Mouse (Mus musculus): ENCODE measurements around the gene Ppp1r15b.

Gene Ppp1r15b

DNA sequence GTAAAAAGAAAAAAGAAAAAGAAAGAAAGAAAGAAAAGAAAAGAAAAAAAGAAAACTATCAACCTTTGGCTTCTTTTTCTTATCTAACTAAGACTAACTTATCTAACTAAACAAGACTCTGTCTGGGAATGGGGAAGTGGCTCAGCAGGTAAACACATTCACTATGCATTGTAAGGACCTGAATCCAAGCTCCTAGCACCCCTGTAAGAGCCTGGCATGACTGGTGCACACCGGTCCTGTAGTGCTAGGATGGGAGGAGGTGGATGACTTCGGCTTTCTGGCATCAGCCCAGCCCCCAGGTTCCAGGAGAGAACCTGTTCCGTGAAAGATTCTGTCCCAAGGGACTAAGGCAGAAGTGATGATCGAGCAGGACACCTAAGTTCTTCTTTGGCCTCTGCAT lies 30.6 kb downstream of the Ppp1r15b start:
- no peak for DNase-seq (ENCODE audit: low read depth, low spot score)

DNA sequence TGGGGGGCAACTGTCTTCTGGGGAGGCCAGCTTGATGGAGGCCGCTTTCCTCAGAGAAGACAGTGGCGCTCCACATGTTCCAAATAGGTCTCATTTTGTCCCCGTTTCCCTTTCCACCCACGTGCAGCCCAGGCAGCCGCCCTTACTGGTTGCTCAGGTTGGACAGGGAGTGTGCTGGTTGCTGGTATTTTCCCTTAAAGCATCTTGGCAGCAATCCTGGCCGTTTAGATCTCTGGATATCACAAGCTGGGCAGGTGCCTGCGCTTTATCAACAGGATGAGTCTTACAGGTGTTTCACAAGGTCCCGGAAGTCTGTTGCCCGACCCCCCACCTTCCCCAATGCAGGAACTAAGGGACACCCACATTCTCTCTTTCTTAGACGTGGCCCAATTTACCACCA lies 31.1 kb downstream of the Ppp1r15b start:
- DNase-seq (ENCODE audit: low read depth, low spot score): no peak

DNA sequence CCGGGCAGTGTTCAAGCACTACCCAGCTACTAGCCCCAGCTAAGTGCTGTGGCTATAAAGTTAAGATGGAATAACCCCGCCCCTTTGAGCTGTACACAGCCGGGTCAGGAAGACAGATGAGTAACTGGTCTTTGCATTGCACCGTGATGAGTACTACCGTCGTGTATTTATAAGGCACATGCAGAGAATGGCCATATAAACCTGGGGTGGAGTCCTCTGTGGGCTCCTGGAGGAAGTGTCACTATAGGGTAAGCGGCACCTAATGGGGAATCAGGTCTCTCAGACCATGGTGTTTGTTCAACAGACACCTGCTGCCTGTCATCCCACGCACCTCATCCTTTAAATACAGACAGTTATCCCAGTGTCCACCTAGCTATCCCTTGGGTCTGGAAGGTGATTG lies 32.0 kb downstream of the Ppp1r15b start:
- no peak for DNase-seq (ENCODE audit: low read depth, low spot score)

DNA sequence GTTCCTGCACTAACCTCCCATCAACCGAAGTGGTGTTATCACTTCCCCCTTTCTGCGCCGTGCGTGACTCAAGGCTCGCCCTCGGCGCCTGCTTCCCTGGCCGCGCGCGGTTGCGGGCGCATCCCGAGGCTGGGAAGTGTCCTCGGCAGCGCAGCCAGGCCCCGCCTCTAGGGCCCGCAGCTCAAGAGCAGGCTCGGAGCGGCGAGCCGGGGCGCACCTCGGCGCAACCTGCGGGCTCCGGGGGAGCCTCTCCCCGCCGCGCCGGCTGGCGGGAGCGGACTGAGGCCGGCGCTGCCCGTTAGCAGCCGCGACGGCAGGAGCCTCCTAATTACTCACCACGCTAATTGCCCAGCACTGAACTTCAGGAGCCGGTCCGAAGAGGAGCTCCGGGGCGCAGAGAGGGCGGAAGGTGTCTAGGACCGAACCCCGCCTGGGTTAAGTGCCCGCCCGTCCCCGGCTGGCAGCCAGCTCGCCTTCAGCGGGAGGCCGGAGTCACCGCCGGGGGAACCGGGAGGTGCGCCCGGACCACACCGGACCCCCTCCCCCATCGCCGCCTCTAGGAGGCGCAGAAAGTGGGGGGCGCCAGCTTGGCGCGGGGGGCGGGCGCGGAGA lies 33.0 kb downstream of the Ppp1r15b start, which contains the start of gene Plekha6:
Gene Plekha6, plus strand, starts transcription at position 391 of the 612 bp plus-strand sequence.
- DNase-seq (ENCODE audit: low read depth, low spot score): peak; percentile 46

DNA sequence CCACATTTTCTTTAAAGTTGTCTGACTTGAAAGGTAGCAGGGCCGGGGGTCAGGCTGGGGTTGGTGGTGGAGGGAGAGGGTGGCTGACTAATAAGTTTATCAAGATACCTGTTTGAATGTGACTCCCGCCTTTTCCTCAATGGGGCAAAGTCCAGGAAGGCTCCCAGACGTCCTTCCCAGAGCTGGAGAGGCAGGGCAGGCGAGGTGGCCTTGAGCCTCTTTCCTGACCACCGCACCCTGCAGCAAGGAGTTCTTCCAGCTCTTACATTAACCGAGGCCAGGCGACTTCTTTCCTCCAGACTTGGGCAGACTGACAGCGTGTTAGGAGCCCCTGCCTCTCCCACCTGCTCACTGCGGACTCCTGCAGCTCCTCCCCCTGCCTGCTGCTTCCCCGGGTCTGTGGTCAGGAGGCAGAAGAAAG lies 33.7 kb downstream of the Ppp1r15b start:
- DNase-seq (ENCODE audit: low read depth, low spot score): peak; percentile 29

DNA sequence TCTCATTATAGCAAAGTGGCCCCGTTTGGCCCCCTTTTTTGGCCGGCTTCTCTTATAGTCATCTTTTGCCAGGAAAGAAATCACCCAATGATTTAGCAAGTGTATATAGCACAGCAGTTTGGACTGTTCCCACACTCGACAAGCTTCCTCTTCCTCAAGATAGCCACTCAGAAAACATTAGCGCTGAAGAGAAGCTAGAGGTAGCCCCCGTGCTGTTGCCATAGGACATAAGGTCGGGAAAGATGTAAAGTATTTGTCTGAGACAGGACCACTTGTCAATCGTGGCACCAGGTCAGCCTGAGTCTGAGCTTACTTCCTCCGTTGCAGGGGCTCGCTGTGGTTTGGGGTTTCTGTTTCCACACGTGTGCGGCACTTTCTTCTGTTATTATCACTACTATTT lies 34.2 kb downstream of the Ppp1r15b start:
- peak; percentile 15 for DNase-seq (ENCODE audit: low read depth, low spot score)

DNA sequence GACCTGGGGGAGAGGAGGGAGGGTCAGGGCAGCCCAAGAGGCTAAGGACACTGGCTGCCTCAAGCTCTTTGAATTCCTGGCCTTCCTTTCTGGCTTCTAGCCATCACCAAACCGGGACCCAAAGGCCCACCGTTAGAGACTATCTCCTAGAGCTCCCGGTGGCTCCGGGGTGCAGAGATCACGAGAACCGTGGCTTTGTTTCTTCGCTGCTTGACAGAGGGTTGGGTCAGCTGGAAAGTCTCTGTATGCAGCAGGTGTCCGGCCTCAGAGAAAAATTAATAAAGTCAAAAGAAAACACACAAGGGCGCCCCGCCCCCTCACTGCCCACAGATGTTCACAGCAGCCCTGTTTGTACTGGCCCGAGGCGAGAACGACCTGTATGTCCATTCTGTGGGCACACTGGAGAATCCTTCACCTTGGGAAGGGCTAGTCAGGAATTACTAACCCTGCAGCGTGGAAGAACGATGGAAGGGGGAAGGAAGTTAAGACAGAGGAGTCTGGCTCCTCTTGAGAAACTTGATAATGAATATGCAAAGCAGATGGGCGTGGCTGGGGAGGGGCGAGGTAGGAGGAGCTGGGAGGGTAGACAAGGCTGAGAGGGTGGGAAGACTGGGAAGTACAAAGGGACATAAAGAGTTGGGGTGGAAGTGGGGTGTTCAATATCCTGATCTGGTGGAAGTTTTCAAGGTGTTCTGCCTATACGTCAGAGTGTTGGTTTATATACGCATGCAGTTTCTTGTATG lies 37.5 kb downstream of the Ppp1r15b start:
- DNase-seq (ENCODE audit: low read depth, low spot score): no peak

DNA sequence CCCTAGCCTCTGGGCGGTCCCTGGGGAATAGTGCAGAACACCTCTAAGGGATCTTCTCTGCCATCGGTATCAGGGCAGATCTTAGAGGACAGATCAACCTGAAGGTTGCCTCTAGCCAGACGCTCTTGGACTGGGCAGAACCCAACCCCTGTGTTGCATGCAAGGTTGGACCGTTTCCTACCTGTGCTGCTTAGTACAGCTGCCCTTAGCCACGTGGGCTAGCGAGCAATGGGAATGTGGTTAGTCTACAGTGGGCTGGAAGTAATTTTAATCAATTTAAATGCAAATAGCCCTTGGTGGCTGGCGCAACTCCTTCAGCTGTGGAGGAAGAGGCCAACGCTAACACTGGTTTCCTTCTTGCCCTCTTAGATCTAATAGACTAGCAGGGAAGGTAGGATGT lies 39.3 kb downstream of the Ppp1r15b start:
- DNase-seq (ENCODE audit: low read depth, low spot score): no peak

DNA sequence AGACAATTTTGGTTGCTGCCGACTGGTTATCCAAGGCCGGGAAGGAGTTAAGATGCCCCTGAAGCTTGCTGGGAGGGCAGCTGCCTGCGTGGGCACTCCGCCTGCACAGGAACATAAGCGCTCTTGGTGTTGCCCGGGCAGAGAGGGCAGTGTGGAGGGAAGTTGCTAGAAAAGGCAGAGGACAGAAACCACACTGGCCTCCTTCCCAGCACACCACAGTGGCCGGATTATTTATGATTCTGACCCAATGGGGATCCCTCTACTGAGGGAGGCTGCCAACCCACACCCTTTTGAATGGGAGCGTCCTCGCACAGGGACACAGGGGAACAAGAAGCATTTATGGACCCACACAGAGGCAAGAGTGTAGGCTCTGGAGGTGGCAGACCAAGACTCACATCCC lies 40.4 kb downstream of the Ppp1r15b start:
- DNase-seq (ENCODE audit: low read depth, low spot score): no peak

DNA sequence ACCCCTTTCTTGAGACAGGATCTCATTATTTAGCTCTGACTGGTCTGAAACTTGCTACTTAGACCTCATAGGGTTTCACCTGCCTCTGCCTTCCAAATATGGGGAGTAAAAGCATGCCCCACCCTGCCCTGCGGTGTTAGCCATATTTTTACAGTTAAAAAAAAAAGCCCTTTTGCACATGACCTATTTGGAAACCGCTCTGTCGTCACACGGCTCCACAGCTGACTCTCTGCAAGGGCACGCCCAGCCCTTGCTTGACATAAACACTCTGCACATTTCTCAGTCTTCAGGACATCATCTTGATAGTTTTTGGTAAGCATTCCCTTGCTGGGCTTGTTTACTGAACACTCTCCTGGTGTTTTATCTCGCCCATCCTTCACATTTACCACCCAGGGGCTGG lies 44.2 kb downstream of the Ppp1r15b start:
- peak; percentile 46 for DNase-seq (ENCODE audit: low read depth, low spot score)

DNA sequence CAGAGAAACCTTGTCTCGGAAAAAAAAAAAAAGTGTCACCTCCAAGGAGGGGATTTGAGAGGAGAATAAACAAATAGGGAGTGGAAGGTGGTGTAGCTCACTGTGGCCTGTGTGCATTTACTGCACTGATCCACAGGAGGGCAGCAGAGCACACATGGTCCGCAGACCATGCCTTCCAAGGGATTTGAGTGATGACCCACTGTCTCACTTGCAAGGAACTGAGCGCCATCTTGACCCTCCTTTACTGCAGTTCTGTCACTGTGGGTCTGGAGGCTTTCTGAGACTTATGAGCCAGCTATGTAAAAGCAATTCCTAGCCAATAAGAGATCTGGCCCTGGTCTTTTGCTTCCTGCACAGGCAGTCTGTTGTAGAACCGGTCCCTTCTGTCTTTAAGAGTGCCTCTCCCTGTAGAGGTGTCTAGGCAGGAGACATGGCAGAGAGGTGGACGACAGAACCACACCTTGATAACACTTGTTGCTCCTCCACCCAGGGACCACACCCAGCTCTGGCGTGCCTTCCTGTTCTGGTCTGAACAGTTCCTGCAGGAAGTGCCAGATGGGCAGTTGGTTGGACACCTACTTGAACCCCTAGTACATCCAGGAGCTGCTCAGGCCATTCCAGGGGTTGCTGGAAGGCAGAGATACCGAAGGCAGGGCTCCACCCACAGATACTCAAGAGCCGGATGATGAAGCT lies 46.7 kb downstream of the Ppp1r15b start:
- peak; percentile 76 for DNase-seq (ENCODE audit: low read depth, low spot score)

DNA sequence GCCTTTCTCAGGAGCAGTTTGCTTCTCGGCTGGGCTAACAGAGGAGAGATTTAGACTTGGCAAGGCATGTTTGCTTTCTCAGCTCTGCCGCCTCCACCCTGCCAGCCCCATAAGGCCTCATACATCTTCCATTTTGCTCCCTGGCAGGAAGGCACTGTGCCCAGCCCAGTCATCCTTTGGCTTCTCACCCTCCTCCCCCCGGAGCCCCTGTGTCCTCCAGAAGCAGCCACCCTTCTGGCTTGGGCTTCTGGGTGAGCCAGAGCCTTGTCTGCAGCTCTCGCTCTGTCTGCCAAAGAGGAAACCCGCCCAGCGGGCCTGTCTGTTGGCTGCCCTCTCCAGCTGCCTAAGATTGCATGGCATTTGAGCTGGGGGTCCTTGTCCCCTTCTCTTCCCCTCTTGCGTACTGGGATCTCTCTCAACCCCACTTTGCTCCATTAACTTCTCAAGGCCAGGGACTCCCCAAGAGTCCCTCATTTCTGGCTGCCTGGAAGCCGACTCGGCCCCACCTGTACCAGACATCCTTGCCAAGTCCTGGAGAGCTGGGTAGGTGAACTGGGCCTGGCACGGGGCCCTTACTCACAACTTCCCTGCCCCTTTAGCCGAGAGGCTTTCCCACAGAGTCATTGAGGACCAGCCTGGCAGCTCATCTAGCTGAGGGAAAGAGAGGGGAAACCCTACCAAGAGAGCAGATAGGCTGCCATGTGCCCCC lies 47.9 kb downstream of the Ppp1r15b start:
- no peak for DNase-seq (ENCODE audit: low read depth, low spot score)

DNA sequence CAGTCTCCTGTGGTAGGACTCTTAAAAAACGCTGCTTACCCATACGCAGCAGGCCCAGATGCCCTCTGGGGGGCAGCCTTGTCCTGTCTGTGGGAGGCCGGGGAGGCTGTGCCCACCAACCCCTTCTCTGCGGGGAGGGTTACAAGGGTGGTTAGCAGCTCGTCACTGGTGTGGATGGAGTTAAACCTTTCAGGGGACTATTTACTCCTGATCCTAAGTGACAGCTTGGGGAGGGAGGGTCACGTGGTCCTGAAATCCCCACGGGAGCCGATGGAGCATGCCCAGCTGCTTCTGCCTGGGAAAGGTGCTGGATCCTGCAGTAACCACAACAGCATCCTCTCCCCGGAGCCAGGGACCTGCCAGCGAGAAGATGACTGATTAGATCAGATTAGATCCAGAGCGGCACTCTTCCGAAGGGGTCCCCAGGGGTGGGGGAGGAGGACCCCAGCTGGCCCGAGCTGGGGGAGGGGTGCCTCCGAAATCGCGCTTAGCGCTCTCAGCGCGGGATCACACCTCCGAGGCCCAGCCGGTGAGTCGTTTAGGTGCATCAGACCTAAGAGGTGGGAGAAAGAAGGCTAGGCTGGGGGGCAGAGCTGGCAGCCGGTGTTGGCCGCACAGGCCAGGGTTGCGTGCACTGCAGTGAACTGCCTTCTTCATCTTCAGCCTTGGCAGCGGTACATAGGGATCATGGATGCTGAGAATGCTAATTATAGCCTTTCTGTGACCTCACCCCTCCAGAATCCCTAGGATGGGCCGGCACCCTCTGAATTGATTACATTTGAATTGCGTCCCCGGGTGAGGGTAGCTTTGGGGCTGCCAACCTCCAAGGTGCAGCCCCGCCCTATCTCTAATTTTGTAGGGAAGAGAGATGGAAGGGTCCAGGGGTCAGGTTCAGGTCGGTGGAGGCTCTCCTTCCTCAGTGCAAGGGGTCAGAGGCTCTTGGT lies 50.4 kb downstream of the Ppp1r15b start:
- peak; percentile 50 for DNase-seq (ENCODE audit: low read depth, low spot score)

DNA sequence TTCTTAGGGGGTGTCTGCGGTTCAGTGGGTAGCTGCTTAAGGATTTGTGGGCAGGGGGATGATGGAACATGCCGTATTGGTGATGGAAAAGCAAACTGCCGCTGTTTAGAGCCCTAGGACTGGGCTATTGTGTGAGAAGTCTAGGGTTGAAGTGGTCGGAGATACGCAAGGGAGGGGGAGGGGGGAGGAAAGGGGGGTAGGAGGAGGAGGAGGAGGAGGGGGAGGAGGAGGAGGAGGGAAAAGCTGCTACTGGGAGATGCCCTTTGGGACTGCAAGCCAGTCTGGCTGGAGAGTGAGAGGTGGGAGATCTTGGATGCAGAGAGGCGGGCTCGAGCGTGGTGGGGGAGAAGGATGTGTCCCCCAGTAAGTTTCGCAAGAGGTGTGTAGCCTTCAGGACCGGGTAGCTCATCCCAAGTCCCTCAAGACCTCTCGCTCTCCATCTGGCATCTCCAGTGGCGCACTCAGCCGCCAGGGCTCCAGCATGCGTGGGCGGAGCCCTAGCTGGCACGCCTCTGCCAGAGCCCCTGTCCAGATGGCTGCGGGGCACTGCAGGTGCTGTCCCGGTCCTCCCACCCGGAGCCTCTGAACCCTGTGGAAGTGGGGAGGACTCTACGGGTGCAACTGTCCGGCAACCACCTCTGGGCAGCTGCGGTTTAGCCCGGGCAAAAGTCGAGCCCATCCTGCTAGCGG lies 51.2 kb downstream of the Ppp1r15b start:
- peak; percentile 12 for DNase-seq (ENCODE audit: low read depth, low spot score)

DNA sequence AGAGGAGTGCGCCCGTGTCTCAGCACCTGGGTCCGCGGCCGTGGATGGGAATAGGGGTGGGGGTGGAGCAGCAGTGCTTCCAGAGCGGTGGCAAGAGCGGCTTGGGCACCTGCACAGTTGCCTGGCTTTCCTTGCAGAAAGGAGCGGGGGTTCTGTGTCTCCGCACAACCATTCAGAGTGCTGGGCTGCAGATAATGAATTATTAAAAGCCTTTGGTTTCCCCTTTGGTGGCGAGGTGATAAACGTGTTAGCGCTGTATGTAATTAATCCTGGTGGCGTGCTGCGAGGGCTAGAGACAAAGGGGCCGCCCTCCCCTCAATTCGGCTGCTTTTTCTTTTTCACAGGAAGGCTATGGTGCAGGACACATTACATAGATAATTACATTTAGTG lies 51.8 kb downstream of the Ppp1r15b start:
- no peak for DNase-seq (ENCODE audit: low read depth, low spot score)

DNA sequence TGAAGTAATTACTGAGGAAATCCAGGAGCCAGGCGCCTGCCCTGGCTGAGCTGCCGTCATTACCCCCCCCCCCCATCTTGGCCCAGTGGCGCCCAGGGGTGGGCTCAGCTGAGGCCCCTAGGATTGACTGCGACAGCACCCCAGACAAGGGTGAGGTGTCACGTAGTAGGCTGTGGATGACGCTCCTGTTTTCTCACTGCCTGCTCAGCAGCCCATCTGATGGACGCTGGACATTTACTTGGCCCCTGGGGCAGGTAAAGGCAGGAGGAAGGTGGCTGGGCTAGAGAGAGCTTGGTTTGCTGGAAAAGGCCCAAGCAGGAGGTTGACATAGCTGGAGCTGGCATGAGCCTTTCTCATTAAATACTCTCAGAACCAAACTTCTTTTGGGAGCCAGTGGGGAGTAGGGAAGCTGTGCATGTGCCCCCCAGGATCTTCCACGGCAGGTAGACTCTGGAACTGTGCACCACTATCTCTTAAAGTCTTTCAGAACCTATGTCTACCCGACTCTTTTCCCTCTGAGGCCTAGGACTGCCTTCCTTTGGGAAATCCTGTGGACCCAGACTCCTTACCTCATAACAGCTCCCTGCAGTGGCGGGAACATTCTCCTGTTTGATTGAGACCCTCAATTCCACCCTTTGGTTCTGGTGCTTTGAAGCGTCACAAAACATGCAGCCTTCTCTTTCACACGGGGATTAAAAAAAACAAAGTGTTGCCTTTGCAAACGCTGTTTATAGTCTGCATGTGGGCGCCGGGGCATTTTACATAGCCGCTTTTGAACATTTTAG lies 52.4 kb downstream of the Ppp1r15b start:
- no peak for DNase-seq (ENCODE audit: low read depth, low spot score)

DNA sequence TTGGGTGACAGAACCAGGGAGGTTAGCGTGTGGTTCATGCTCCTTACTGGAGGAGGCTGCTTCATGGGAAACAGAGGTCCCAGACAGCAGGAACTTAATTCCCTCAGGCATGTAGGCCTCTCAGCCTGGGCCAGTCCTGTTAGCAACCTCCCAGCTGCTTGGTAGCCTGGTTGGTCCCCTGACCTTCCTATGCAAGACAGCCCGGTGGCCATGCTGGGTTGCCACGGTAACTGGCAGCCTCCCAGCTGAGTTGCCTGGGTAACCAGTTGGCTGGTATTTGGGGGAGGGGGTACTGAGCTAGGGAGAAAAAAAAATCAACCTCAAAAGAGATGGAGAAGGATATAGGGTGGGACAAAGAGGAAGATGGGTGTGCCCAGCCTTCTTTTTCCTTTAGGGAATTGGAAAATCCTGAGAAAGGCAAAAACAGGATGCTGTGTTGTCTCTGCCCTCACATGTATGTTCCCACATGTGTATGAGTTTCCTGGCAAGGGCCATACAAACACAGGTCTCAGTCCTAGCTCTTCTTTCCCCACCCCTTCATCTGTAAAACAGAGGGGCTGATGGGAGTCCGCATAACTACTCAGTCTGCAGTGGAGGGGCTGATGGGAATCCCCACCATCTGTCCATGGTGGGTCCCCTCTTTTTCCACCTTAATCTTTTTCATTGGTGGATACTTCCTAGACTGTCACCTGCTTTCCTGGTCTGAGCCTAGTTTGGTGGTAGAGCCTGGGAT lies 57.2 kb downstream of the Ppp1r15b start:
- no peak for DNase-seq (ENCODE audit: low read depth, low spot score)

DNA sequence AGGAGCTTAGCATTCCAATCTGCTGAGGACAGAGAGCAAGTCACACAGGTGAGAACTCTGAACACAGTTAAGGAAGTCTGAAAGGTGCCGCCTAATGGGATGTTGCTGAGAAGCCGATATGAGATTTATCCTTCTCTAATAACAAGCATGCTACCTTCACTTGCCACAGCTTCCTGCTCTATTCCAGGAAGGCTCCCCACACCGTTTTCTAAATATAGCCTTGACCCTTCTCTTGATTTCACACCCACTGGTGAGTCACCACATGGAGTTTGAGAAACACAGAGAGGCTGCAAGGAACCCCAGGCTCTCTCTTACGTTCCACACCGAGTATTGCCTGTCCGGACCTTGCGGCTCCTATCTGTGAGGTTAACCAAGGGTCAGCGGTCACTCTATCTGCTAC lies 57.8 kb downstream of the Ppp1r15b start:
- no peak for DNase-seq (ENCODE audit: low read depth, low spot score)
